Mouse (Mus musculus) layer of hippocampus, adult 2 months (tissue): ENCODE results near the gene Tmem233. TPM values are rescaled to one million over a fixed set of nuclear protein-coding genes. Genes with fewer than 3 reads are reported as not detected.

Experiments
- DNase-seq, 2 experiments: peaks; one replicate each; pipeline ENCODE4 v3.0.0; 2022; ENCODE audit warnings: low spot score in 2 of 2
- H3K27ac ChIP-seq: fragments of 200-600 bp; 2 replicates; pipeline ENCODE4 v1.8.1; 2022
- H3K4me3 ChIP-seq: fragments of 200-600 bp; 2 replicates; pipeline ENCODE4 v1.8.1; 2022; ENCODE audit warnings: mild to moderate bottlenecking
- CTCF ChIP-seq: fragments of 200-600 bp; conservative IDR thresholded peaks from 2 replicates; pipeline ENCODE4 v1.8.1; 2022; ENCODE audit warnings: antibody characterized with exemption, mild to moderate bottlenecking, moderate library complexity
- long read RNA-seq, 2 experiments: library from polyadenylated mRNA; stranded (forward); transcript quantifications; one replicate each; pipeline ENCODE4 v2.0.0; 2021; ENCODE audit warnings: borderline mapping rate in 2 of 2
- total RNA-seq, 2 experiments: library from RNA; stranded (reverse); gene quantifications; 2 replicates each; pipeline ENCODE4 v1.2.3; 2021

The Tmem233 gene
- total RNA-seq, result not detected
- long read RNA-seq, experiment 1, result 0 reads
- long read RNA-seq, experiment 2, result 0 reads

- TF ChIP-seq CTCF, result no peak
- DNase-seq, result no peak
These were observed at the start of gene Tmem233 for GRCm38 (mm10) chr5:116083081-116083480. Gene Tmem233 (minus strand): TSS chr5:116083244.

GRCm38 (mm10) chr5:116123344-116123743 is 40.3 kb upstream of the Tmem233 start:
- H3K27ac ChIP-seq, result peak overlapping the region; percentile 49; the same call in 1 of the 2 replicates
- peak; percentile 97 for TF ChIP-seq CTCF
- H3K4me3 ChIP-seq, result peak overlapping the region; percentile 50
- peak; percentile 77 to 89 for DNase-seq

More at GRCm38 (mm10) chr5:116083081-116083480, at the start of gene Tmem233:
- Histone ChIP-seq H3K27ac (no peak within 1 kb of the TSS), H3K4me3 (no peak within 1 kb of the TSS)

DNA sequence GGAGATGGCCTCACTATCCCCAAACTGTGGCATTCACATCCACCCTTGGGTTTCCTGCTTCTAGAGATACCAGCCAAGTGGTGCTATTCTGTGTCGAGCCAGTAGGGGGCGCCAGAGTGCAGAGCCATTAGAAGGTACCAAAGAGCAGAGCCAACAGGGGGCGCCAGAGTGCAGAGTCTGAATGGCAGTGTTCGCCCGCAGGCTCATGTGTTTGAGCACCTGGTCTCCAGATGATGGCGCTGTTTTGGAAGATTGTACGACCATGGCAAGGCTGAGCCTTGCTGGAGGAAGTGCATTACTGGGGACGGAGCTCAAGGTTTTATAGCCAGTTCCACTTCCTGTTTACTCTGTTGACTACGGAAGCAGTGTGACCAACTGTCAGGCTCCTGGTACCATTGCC is 33.5 kb upstream of the Tmem233 start:
- peak in 1 of 2 experiments; percentile 46 for DNase-seq
- no peak overlapping the region for H3K4me3 ChIP-seq
- TF ChIP-seq CTCF, result peak; percentile 92
- no peak overlapping the region for H3K27ac ChIP-seq

- no peak for TF ChIP-seq CTCF
- H3K4me3 ChIP-seq, result no peak overlapping the region
- no peak overlapping the region for H3K27ac ChIP-seq
- no peak for DNase-seq
These were observed 33.1 kb upstream of the Tmem233 start for GRCm38 (mm10) chr5:116116110-116116509.

- no peak for TF ChIP-seq CTCF
- H3K4me3 ChIP-seq, result no peak overlapping the region
- no peak for DNase-seq
- no peak overlapping the region for H3K27ac ChIP-seq
These were observed 32.2 kb upstream of the Tmem233 start for GRCm38 (mm10) chr5:116115071-116115834.

- Histone ChIP-seq H3K27ac (no peak overlapping the region), H3K4me3 (no peak overlapping the region)
- TF ChIP-seq CTCF, result no peak
- no peak for DNase-seq
These were observed 25.6 kb upstream of the Tmem233 start for GRCm38 (mm10) chr5:116108651-116109050.

DNA sequence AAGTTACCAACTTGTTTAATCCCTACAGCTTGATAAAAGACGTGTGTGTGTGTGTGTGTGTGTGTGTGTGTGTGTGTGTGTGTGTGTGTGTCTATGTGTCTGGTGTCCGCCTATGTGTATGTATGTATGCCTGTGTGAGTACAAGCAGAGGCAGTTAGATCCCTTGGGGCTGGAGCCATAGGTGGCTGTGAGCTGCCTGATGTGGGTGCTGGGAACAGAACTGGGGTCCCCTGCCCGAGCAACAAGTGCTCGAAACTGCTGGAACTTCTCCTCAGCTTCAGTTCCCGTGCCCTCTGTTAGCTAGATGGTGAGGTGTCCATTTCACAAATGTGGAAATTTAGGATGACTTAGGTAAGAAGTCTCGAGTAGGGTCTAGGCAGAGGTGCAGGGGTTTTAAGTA is 1.2 kb upstream of the Tmem233 start:
- Histone ChIP-seq H3K4me3 (no peak overlapping the region), H3K27ac (no peak overlapping the region)
- no peak for DNase-seq
- no peak for TF ChIP-seq CTCF

DNA sequence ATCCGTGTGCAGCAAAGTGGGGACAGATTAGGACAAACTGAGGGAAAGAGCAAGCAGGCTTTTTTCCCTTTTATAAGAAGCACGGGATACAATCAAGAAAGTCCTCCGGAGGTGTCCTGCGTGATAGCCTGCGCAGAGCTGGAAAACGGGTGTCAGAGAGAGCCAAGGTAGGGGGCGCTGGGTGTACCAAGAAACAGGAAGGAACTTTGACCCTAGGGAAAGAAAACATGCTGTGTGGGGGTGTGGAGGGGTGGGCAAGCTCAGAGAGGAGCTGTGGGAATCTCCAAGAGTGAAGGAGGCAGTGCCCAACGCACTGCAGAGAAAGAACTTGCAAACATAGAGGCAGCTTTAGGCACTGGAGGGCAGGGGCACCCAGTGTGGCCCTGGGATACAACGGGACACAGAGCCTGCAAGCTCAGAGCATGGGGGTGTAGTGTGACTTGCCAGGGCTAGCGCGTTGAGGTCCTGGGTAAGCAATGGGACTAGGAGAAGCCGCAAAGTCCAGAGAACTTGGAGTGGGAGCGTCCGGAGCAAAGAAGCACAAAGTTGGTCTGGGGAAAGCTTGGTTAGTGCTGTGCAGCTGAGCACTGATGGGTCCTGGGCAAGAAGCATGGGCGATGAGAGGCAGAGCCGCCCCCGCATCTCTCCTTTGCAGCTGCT is 673 bp downstream of the Tmem233 start:
- no peak for TF ChIP-seq CTCF
- DNase-seq, result no peak
- Histone ChIP-seq H3K4me3 (no peak overlapping the region), H3K27ac (no peak overlapping the region)

DNA sequence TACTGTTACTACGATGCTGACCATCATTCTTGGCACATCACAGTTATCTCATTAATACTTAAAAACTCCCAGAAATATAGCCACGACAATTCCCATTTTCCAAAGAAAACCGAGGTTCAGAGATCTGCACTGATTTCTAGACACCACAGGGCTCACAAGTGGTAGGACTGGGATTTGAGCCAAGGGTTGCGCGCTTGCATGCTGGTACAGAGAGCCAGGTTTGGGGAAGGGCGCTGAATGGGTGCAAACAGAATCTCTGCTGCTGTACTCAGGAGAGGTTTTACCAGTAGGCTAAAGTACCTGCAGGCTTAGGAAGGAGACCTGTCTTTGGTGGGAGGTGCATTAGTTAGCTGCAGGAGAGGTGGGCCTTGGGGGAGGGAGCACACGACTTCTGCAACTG is 1.4 kb downstream of the Tmem233 start:
- H3K27ac ChIP-seq, result no peak overlapping the region
- DNase-seq, result peak in 1 of 2 experiments; percentile 12
- TF ChIP-seq CTCF, result no peak

GRCm38 (mm10) chr5:116080736-116081135 is 2.3 kb downstream of the Tmem233 start:
- DNase-seq, result no peak
- no peak for TF ChIP-seq CTCF
- no peak overlapping the region for H3K4me3 ChIP-seq
- H3K27ac ChIP-seq, result no peak overlapping the region

More for the DNA sequence above, 1.4 kb downstream of the Tmem233 start:
- H3K4me3 ChIP-seq, result no peak overlapping the region

- DNase-seq, result no peak
- Histone ChIP-seq H3K27ac (no peak overlapping the region), H3K4me3 (no peak overlapping the region)
- TF ChIP-seq CTCF, result no peak
These were observed 13.4 kb downstream of the Tmem233 start for GRCm38 (mm10) chr5:116069618-116070017.

DNA sequence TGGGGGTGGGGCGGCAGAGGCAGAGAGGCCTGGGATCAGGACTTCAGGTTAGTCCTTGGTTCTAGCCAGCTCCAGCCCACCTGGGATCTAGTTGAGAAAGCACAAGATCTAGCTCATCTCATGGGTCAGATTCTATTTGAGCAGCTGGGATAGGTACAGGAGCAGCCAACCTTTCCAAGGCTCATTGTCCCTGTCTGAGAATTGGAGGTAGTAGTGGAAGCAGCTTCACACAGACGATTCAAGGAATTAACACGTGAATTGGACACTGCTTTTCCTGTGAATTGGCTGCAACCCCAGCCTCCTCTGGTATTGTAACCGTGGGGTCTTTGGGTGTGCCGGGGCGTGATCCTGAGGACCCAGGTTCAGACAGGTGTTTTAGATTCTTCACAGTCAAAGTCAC is 30.2 kb downstream of the Tmem233 start:
- Histone ChIP-seq H3K4me3 (no peak overlapping the region), H3K27ac (no peak overlapping the region)
- DNase-seq, result no peak
- no peak for TF ChIP-seq CTCF

DNA sequence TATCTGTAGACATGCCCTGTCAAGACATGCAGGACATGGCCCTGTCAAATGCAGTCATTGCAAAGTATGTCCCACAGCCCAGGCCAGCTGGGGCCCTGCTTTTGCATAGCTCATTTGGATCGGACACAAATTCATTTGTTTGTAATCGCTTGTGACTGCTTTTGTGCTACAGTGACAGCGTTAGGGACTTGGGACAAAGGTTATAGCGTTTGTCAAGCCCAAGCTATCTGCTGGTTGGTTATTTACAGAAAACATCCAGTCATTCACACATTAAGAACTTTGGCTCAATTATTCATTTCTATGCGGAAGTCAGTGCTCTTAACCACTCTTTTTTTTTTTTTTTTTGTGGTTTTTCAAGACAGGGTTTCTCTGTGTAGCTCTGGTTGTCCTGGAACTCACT is 30.9 kb downstream of the Tmem233 start:
- no peak overlapping the region for H3K4me3 ChIP-seq
- H3K27ac ChIP-seq, result no peak overlapping the region
- TF ChIP-seq CTCF, result no peak
- DNase-seq, result no peak

- DNase-seq, result no peak
- TF ChIP-seq CTCF, result no peak
- H3K27ac ChIP-seq, result no peak overlapping the region
- no peak overlapping the region for H3K4me3 ChIP-seq
These were observed 33.2 kb downstream of the Tmem233 start for GRCm38 (mm10) chr5:116049821-116050220.
